Mouse (Mus musculus) cerebellum, adult 9-10 months (tissue): ENCODE results near the gene Uqcc1.
"Not testable (repeated sequence)": the region's sequence is repeated elsewhere in the genome, so short reads cannot be mapped to it uniquely, and the experiment has no call there.

Experiments
- DNase-seq: peaks from one replicate; pipeline ENCODE4 v3.0.0; 2022

Gene Uqcc1

DNA sequence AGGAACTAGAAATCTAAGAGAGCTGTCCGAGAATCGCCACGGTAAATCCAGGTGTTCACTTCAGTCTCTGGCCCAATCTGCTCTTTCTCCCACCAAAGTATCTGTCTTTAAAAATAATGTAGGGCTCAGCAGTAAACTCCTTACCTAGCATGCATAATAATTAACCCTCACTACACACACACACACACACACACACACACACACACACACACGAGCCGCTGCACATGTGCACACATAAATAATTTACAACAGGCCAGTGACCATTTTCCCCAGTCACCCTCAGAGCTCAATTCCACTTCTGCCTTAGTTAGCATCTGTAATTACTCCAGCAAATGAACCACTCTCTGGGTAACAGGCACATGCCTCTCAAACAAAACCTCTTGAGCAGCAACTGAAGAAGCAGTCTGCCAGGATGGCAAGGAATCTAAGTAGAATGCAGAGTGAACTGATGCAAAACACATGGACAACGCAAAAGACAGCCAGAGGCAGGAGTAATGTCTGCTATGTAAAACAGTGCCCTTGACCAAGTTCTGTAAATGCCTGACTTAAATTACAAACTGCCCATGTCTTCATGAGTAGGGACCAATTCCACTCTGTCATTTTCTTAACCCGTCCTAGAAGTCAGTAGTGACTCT, 1.3 kb downstream of the Uqcc1 start:
- no peak for DNase-seq

DNA sequence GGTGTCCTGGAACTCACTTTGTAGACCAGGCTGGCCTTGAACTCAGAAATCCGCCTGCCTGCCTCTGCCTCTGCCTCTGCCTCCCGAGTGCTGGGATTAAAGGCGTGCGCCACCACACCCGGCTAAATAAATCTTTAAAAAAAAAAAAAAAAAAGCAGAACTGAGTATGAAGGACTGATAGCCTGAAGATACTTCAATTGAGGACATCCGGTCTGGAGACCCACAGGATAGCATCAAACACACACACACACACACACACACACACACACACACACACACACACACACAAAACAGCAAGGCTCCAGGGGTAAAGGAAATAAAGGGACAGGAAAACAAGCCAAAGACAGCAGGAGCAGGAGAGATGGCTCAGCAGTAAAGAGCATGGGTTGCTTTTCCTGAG, 4.9 kb downstream of the Uqcc1 start:
- DNase-seq, result not testable (repeated sequence)

DNA sequence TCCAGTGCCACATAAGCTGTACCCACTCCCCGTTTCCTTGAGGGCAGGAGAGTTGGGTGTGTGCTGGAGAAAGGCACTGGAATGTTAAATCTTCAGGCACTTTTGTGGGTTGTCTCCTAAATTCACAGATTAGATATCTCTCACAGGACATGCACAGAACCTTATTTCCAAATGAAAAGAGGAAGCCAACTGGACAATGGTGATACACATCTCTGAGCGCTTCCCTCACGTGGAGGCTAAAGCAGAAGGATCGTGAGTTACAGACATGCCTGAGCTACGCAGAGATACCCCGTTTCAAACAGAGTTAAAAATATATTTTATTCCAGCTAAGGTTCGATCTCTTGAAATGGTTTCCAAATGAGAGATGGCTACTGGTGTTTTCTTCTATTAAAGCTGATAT, 7.0 kb downstream of the Uqcc1 start:
- DNase-seq, result no peak

DNA sequence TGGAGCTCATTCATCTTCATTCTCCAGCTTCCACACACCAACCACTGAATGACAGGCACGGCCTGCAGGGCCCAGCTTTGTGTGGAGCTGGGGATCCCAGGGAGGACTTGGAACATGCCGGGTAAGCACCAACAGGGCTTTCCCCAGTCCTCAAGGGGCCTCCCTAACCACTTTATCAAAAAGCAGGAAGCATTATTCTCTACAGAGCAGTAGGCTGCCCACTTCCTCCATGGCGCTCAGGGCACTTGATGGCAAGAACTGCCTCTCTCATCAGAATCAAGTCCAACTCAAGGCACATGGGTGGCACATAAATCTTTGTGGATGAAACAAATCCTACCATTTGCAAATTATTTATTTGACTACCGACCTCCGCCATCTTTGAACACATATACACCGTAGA, 15.4 kb downstream of the Uqcc1 start:
- DNase-seq, result no peak

DNA sequence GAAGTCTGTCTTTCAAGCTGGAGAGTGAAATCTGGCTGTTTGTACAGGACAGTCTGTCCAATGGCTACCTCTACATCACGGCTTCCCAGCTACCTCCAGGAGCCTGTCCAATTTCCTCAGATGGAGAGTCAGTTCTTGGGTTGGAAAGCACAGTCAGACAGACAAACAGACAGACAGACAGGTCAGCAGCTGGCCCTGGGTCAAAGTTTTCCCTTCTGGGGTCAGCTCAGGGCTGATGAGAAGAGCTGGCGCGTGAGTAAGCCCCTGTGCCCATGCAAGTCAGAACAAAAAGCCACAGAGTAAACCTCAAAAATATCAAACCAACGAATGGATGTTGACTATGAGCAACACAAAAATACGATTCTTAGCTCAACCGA, 26.5 kb downstream of the Uqcc1 start:
- DNase-seq, result no peak

DNA sequence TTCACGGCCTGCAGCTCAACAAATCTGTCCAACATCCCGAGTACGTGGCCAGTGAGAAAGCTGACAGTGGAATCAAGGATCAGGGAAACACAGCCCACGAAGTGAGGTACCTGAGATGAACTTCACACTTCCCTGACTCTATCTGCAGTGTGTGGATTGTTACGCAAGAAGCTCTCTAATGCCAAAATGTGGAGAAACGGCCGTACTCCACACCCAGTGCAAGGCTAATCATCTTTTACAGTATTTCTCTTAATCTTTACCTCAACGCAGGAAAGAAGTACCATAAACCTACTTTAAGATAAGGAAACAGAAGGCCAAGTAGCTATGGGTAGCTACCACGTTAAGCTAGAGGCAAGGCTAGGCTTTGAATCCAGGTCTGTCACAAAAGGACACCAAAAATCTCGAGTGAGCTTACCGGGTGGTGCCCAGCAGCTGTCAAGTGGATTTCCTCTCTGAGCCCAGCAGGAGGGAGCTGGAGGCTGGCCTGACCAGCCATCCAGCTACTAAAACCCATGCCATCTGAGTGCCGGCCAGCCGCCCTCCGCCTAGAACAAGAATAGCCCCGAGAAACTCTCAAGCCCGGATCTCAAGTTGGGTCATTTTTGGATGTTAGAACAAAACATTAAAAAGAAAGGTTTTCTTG, 27.0 kb downstream of the Uqcc1 start:
- DNase-seq, result peak; percentile 72

DNA sequence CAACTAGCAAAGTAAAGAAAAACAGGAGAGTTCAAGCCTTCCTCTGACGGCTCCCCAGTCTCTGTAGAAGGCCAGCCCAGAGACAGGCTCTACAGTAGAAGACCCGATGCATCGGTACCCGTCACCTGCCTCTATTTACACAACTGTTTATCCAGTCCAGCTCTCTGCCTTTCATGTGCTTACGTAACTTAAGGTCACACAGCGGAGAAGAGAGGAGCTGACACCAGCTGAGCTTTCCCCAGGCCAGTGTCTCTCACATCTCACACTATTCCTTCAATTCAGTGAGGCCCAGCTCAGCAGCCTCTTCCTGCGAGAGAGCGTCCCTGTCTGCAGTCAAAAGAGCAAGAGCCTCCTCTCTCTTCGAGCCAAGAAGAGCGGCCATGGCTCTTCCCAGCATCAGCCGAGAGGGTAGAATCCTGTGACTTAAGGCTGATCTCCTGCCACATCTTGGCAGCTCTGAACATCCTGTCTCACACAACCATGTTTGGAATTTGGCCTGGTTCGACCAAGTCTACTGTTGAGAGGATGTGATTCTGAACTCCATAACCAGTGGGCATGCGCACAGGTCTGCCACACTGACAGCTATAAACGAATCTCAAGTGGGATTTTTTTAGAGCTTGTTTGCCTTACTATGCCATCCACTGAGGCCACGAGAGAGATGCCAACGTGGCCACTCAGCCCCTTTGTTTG, 34.9 kb downstream of the Uqcc1 start:
- no peak for DNase-seq

DNA sequence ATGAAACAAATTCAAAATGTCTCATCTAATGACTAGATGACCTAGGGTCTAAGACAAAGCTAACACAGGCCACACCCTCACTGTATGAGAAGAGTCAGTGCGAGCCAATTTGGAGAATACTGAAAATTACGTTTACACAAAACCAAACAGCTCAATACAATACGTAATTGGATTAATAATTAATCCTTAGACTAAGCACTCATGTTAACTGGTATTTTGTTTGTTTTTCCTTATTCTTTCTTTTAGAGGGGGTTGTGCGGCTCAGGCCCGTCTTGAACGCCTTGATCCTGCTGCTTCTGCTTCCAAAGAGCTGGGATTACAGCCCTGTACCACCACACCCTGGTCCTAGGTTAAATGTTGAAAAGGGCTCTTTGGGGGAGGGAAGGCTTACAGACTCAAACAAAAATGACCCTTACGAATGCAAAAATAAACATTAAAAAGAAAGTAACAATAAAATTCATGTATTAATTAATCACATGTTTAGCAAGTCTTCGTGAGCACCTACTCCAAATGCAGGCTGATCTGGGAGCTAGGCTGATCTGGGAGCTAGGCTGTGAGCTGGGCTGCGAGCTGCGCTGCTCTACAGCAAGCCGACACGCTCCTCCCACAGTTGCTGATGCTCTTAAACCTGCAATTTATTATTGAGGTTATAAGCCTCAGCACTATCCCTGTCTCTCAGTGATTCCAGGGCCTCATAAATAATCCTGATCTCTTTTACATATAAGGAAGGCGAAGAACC, 35.6 kb downstream of the Uqcc1 start:
- no peak for DNase-seq

DNA sequence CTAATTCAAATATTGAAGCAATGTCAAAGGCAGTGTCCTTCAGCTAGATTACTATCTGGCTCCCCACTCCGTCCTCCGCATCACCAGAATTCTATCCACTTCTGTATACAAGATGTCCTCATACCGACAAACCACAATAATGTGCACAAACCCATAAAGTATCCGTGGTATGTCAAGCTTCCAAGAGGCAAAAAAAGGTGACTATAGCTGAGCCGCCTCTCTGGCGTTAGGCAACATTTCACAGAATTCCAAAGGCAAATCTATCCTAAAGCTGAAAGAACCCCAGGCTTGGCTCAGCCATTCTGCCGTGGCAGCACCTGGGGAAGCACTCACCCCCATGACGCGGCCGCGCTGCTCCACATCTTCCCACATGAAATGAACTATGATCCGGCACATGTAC, 43.3 kb downstream of the Uqcc1 start:
- no peak for DNase-seq

DNA sequence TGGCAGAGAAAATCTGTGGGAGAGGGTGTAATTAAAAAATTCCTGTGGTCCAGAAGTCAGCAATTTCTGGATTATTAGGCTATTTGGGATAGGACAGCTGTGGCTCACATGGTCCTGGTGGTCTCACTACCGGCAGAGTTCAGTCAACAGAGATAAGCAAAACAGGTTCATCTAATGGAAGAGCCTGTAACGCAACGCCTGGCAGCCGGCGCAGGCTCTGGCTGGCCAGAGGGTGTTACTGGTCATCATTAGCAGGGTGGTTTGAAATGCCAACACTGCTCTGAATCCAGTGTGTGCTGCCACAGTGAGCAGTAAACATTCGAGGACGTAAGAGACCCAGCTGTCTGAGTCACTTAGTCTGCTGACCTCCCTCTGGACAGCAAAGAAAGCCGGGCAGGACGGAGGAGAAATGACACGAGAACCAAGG, 44.8 kb downstream of the Uqcc1 start:
- DNase-seq, result no peak

DNA sequence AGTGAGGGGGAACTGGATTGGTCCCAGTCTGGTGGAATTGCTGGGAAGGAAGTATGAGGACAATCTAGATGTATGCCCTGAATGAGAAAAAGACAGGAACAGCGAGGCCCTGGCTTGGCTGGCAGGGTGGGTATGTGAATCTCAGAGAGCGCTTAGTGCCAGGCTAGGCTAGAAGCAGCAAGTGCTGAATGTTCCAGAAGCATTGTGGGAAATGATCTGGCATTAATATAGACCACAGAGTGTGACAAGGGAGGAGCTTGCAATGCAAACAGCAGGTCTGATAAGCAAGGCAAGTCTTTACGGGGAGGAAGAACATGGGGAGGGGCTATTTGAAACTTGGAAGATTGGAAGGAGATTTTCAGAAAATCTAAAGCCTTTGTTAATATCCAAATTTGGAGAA, 48.0 kb downstream of the Uqcc1 start:
- DNase-seq, result no peak

DNA sequence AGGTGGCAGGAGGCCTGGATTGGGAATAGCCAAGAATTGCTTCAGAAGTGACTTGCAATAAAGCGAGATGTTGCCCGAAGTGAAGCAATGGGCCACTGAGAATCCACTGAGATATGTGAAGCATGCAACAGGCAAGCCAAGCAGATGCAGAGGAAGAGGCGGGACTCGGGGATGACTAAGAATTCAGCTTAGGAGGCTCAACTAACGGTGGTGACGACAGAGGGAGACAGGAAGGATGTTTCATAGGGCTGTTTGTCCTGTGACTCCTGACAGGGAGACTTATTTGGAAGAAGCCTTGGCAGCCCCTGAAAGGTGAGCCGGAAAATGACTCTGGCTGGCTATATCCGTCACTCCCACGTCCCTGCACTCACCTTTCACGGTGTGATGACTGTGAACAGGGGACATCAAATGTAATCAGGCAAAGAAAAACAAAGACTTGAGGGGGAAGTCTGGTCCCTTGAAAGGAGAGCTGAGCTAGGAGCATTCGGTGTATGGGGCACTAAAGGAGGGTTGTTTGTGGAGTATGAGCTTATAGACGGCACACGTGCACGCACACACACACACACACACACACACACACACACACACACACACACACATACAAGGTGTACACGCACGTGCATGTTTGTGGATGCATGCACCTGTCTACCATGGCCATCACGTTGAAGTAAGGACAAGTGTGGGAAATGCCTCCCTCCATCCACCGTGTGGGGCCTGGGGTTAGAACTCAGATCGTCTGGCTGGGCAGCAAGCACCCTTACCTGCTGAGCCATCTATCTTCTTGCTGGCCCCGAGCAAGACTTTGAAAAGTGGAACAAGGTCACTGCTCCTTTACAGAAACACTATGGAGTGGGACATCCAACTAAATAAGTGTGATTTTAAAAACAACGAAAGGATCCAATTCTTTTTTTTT, 50.9 kb downstream of the Uqcc1 start:
- no peak for DNase-seq

DNA sequence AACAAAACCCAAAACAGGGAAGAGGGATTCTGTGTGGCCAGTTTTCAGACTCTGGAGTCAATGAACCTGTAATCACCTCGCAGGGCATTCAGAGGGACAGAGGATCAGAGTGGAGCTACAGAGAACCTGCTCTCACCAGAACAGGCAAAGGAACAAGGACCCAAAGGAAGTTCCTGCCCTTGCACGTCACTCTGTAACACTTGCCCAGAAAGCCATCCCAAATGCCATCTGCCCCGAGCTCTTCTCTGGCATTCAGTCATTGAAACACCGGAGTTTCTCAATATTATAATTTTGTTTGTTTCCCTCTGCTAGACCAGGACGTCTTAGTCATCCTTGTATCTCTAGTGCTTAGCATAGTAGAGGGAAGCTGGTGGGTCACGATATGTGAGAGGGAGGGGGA, 56.5 kb downstream of the Uqcc1 start:
- peak; percentile 39 for DNase-seq

DNA sequence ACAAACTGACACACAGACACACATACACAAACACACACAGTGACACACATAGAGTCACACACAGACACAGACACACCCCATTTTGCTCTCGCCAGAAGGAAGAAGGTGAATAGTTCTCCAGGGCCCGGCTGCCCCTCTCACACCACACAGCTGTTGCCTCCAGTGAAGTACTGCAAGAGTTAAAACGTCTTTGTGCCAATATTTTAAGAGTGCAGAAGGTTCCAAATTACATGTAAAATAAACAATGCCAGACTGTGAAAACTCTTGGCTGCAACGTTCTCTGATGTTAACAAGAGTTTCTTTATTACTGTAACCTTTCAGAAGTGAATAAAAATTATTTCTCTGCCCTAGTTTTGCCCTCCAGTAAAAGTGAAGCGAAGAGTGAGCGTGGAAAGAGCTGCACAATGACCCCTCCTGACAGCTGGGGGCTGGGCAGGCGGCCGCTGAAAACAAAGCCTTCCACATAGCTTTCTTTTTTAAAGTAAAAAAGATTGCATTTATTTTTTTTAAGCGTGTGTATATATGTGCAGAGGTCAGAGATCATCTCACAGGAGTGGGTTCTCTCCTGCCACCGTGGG, 57.1 kb downstream of the Uqcc1 start:
- DNase-seq, result peak; percentile 16

DNA sequence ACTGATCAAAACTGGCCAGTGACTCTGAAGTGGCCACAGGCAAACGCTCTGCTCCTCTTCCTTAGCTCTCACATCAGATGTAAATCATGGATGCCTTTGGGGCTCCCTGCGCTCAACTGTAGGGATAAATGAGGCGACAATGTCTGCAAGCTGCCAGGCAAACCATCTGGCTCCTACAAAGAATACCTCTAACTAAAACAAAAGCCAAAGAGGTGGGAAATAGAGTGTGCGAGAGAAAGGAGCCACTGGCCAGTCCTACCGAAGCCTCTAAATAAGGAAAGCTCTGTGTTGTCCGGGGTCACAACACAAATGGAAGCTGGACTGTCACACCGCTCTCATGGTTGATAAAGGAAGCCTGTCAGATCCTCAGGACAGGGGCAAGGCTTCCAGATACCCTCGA, 57.6 kb downstream of the Uqcc1 start:
- DNase-seq, result peak; percentile 56

DNA sequence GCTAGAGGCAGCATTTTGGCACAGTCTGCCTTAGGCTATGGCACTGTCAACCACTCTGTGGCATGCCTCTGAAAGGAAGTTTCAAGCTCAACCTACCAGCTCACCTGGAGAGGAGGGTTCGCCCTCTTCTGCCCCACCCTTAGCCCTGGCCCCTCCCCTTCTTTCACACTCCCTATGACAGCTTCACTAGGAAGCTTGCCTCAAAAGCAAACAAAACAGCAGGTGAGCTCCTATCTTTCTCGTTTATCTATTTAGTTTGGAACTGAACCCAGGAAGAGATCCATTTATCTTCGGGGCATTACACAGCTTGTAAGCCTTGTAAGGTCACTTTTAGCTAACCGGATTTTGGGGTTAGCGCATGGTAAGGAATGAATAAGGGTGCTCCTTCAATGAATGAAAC, 60.3 kb downstream of the Uqcc1 start:
- DNase-seq, result no peak

DNA sequence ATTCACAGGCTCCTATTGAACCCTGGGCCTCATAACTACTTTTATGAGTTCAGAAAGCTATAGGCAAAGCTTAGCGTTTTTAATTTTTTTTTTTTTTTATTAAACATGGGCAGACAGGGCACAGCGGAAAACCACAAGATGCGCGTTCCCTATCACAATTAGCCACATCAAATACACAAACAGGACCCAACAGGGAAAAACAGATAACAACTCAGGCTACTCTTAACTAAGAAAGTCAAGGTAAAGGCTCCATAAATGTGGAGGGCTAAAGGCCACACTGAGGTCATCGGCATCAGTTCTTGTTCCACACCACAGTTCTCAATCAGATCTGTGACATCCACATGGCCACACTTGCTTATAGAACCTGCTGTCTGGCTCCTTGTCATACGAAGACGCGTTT, 61.8 kb downstream of the Uqcc1 start:
- no peak for DNase-seq

DNA sequence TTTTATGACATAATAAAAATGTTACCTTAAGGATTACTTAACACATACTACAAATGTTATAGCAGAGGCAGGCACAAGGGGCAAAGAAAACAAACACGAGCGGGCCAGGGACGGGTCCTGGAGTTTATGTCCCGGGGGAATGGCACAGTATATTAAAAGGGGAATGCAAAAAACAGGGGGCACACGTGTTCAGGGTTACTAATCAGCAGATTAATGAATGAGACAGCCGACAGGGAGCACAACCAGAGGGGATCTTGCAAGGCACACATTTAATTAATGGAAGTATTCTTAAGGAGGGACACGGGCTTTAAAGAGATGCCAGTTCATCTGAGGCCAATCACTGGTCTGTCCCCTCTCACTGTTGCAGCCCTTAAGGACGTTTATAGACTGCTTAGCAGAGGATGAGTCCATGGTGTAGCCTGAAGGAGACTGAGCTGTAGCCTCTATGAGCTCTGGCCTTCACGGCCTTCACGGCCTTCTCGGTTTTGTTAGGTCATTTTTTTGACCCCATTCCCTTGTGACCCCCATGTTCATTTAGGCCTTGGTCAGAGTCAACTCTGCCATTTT, 66.7 kb downstream of the Uqcc1 start:
- no peak for DNase-seq

DNA sequence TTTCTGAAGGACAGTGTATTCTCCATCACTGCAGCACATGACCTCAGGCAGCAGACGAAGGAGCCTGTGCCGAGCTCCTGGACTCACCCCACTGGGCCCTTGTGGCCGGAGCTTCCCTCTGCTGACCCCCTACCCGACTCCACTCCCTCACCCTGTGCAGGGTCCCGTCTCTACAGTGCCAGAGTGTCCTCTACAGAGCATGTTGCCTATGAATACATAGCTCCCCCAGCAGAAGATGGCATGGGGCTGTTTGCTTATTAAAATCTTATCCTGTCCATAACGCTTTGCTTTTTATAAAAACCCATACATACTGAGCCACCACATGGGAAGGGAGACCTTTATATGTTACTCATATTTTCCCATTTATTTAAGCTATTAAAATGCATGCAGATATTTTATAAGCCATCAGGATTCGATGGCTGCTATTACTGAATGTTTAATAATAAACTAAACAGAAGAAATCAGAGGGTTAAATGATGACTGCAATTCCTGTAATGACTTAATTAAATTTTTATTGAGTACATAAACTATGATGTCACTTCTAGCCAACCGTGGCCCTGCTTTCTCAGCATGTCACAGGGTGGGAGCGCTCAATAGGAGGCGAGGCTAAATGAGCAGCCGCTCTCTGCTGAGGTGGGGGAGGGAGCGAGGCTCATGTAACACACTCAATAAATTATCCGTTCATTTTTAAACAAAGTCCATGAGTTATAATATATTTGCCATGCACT, 67.4 kb downstream of the Uqcc1 start:
- no peak for DNase-seq

DNA sequence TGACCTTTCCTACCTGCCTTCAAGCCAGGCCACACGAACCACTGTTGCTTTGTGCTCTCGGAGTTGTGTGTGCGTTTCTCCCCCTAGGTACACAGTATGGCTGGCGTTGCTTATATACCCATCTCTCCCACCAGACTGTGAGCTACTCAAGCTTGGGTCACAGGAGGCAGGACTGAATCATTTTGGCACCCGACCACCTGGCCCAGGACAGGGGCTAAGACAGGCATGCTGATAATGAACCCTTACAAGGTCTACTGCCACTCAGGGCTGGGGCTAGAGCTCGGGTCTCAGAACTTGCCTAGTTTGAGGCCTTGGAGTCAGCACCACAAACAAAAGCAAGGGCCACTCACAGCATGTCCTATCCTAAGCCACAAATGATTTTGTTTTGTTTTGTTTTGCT, 68.5 kb downstream of the Uqcc1 start:
- no peak for DNase-seq

DNA sequence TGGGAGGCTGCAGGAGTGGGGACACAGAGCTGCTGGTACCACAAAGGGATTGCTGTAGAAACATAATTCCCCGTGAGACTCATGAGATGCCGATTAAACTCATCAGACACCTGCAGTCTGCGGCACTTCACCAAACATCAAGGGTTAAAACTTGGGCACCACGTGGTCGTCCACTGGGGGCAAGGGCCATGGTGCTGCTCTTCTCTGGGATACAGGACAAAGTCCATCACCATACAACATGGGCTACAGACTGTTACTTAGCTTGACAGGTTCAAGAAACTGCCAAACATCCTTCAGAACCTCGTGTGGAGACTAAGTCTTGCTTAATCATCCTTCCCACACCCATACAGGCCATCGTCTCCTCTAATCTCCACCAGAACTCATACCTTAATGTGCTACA, 70.0 kb downstream of the Uqcc1 start:
- no peak for DNase-seq
